Mouse (Mus musculus) embryonic facial prominence, embryonic 14.5 days (tissue): ENCODE data around the gene Ccdc34. TPM values are rescaled to one million over a fixed set of nuclear protein-coding genes. Genes with fewer than 3 reads are reported as not detected.

Source experiments
- ATAC-seq: fragments of 200-750 bp; cut with Nextera tagmentation; 2 replicates; pipeline ENCODE4 v1.8.0; 2017; ENCODE audit warnings: low read depth, moderate number of reproducible peaks, moderate TSS enrichment
- DNase-seq: peaks from one replicate; pipeline ENCODE4 v3.0.0-alpha.2; 2015; ENCODE audit warnings: low spot score
- H3K27ac ChIP-seq: fragments of 300-500 bp; sonication (generic); replicated peaks from 2 replicates; pipeline ENCODE4 v1.5.1; 2014; ENCODE audit warnings: low read depth, mild to moderate bottlenecking, low read length, moderate library complexity
- H3K27me3 ChIP-seq: fragments of 300-500 bp; sonication (generic); replicated peaks from 2 replicates; pipeline ENCODE4 v1.6.1; 2014; ENCODE audit warnings: low read length; ENCODE audit not compliant: control insufficient read depth, insufficient read depth
- H3K36me3 ChIP-seq: fragments of 300-500 bp; sonication (generic); 2 replicates; pipeline ENCODE4 v1.6.1; 2014; ENCODE audit warnings: low read length, mixed read lengths; ENCODE audit not compliant: control insufficient read depth, insufficient read depth
- H3K4me1 ChIP-seq: fragments of 300-500 bp; sonication (generic); 2 replicates; pipeline ENCODE4 v1.6.1; 2014; ENCODE audit warnings: antibody characterized with exemption, low read length; ENCODE audit not compliant: control insufficient read depth, insufficient read depth
- H3K4me2 ChIP-seq: fragments of 300-500 bp; sonication (generic); 2 replicates; pipeline ENCODE4 v1.6.1; 2014; ENCODE audit warnings: low read depth, mild to moderate bottlenecking, low read length, moderate library complexity, mixed read lengths
- H3K4me3 ChIP-seq: fragments of 300-500 bp; sonication (generic); 2 replicates; pipeline ENCODE4 v1.5.1; 2014; ENCODE audit warnings: low read depth, mild to moderate bottlenecking, low read length
- H3K9ac ChIP-seq: fragments of 300-500 bp; sonication (generic); 2 replicates; pipeline ENCODE4 v1.6.1; 2014; ENCODE audit warnings: low read depth, mild to moderate bottlenecking, low read length, moderate library complexity, mixed read lengths
- H3K9me3 ChIP-seq: fragments of 300-500 bp; sonication (generic); 2 replicates; pipeline ENCODE4 v1.6.1; 2016; ENCODE audit warnings: low read length; ENCODE audit not compliant: control insufficient read depth
- WGBS: fragments of 180-500 bp; shearing (Covaris S2); extraction: QIAGEN DNeasy Blood & Tissue Kit; methylation state at CpG from one replicate; pipeline ENCODE4 v1.1.7; 2014; 5-methylcytosine and 5-hydroxymethylcytosine counted together
- polyA plus RNA-seq: library from polyadenylated mRNA; unstranded; fragments of >200 nt; fragmentation: Nextera tagmentation; extraction: Ambion mirVana; gene quantifications from 2 replicates; pipeline ENCODE4 v1.2.1, GENCODE M21; 2014

The Ccdc34 gene
- polyA plus RNA-seq, 1 experiment from 2014 or later: 37.7 TPM

DNA sequence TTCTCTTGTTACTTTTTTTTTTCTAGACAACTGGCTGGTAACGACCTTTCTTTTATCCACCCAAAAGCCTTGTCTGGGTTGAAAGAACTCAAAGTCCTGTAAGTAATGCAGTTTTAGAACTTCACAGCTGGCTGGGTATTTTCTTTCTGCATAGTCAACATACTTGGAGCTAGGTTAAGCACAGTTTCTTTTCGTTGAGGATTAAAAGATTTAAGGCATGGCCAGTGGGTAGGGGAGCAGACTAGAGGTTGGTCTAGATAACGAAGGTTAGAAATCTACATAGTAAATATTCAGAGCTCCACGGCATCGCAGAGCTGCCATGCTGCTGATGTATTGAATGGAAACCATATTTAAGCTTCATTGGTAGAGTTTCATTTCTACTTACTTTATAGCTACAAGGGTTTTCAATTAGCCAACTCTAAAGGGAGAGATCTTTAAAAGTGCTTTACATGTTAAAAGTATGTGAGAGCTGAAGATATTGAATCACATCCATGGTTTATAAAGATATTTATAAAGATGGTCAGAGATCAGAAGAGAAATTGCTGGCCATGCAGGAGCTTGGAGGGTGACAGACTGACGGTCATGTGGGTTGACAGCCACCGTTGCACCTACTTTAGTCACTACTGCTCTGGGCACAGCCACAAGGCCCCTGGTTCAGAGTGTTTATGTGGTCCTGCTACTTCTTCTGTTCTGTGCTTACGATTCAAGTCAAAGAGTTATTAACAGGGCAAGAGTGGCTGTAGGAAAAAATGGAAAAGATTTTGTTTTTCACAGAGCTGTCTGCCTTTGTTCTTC, 27.7 kb upstream of the Ccdc34 start:
- no peaks in the 10 kb centered on the region for H3K36me3 ChIP-seq
- peaks cover 38% of the 10 kb centered on the region for H3K4me1 ChIP-seq
- DNase-seq: peak; percentile 50
- WGBS: 57% methylated on average over 8 of the region's 8 CpGs
- no peak overlapping the region for H3K9ac ChIP-seq
- H3K4me3 ChIP-seq: no peak overlapping the region
- no peaks in the 10 kb centered on the region for H3K27me3 ChIP-seq
- H3K9me3 ChIP-seq: no peaks in the 10 kb centered on the region
- peak; percentile 31; the same call in 1 of the 2 replicates for ATAC-seq
- H3K4me2 ChIP-seq: no peak overlapping the region
- peak overlapping the region; percentile 24 for H3K27ac ChIP-seq

DNA sequence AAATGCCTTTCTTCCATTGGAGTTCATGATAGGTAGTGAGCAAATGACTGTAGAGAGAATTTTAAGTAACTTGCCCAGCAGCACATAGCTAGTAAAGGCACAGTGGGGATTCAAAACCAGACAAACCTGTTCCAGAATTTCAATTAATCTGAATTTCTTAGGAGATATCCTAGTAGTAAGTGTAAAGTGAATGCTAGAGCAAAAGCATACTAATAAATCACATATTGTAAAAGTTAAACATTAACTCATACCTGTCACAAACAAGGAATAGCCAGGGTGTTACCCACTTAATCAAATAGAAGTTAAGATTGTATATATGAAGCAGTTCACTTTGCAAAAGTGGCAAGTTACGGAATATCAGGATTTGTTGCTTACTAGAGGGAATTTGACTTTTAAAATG, 25.9 kb upstream of the Ccdc34 start:
- ATAC-seq (no peak), DNase-seq (no peak)
- H3K4me2 ChIP-seq: no peak overlapping the region
- no peaks in the 10 kb centered on the region for H3K36me3 ChIP-seq
- no peak overlapping the region for H3K9ac ChIP-seq
- H3K4me1 ChIP-seq: peaks cover 34% of the 10 kb centered on the region
- no peak overlapping the region for H3K4me3 ChIP-seq
- WGBS: 64% methylated on average over 1 of the region's 1 CpGs
- H3K27me3 ChIP-seq: no peaks in the 10 kb centered on the region
- H3K9me3 ChIP-seq: no peaks in the 10 kb centered on the region
- no peak overlapping the region for H3K27ac ChIP-seq

DNA sequence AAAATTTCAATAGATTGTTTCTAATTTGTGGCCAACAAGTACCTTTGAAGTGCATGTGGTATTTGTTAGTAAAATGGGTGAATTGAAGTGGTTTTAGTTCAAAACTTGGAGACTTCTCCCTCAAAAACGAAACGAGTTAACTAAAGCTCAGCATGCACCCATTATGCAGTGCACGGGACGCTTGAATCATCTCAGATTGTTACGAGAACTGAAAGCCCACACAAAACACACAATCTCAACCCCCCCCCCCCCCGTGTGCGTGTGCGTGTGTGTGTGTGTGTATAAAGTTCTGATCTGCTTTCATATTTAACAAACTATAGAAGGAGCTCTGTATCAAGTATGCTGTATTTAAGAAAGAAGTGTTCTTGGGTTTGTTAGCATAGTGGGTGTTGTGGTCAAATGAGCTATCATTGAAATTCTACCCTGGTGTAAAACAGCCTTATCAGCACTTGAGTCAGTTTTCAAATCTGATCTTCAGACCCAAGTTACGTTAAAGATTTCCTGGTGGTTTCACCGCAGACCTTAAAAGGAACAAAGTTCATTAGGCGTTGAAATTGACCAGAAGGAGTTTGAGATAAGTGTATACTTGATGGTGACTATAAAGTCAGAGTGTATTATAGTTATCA, 25.1 kb upstream of the Ccdc34 start:
- Histone ChIP-seq H3K4me3 (no peak overlapping the region), H3K9ac (no peak overlapping the region), H3K4me2 (no peak overlapping the region), H3K9me3 (no peaks in the 10 kb centered on the region), H3K36me3 (no peaks in the 10 kb centered on the region), H3K4me1 (peaks cover 30% of the 10 kb centered on the region), H3K27me3 (no peaks in the 10 kb centered on the region), H3K27ac (no peak overlapping the region)
- 52% methylated on average over 11 of the region's 11 CpGs for WGBS
- DNase-seq: no peak
- ATAC-seq: no peak

DNA sequence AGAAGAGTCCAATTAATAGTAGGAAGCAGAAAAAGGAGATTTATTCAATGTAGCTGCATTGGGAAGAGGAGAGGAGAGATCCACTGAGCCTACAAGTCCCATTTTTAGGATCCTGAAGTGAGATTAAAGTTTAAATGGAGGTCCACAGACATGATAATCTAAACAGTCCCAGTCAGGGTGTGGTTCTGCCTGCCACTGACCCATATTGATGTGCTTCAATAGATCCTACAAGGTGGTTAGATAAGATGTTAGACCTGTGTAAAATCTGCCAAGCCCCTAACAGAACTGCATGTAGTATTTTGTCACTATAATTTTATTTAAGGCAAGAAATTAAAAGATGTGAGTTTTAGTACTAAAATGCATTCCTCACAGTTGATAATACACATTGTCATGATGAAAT, 24.2 kb upstream of the Ccdc34 start:
- ATAC-seq: no peak
- Histone ChIP-seq H3K36me3 (peaks cover 2% of the 10 kb centered on the region; the same call in 1 of the 2 replicates), H3K4me2 (no peak overlapping the region), H3K4me3 (no peak overlapping the region), H3K27ac (no peak overlapping the region), H3K9me3 (no peaks in the 10 kb centered on the region), H3K4me1 (peaks cover 21% of the 10 kb centered on the region), H3K9ac (no peak overlapping the region), H3K27me3 (no peaks in the 10 kb centered on the region)
- no peak for DNase-seq

DNA sequence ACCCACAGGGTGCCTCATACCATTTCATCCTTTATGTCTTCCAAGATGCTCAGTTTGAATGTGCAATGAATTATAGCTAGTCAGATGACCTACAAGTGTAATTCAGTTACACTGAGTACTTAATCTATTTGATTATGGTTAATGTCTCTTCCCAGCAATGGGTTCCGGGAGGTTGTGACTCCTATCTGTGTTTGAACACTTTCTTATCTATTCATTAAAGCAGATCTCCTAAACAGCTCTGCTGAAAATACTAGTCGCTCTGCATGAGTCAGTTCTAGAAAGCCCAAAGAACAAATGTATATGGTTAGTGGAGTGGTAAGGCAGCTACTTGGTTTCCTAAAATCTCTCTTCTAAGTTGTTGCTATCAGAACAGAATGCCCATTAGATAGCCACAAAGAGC, 22.6 kb upstream of the Ccdc34 start:
- H3K4me1 ChIP-seq: peaks cover 6% of the 10 kb centered on the region
- no peak overlapping the region for H3K9ac ChIP-seq
- no peaks in the 10 kb centered on the region for H3K9me3 ChIP-seq
- no peak overlapping the region for H3K27ac ChIP-seq
- no peak for DNase-seq
- WGBS: 65% methylated on average over 2 of the region's 2 CpGs
- no peak for ATAC-seq
- no peak overlapping the region for H3K4me2 ChIP-seq
- no peaks in the 10 kb centered on the region for H3K27me3 ChIP-seq
- H3K4me3 ChIP-seq: no peak overlapping the region
- H3K36me3 ChIP-seq: peaks cover 11% of the 10 kb centered on the region; the same call in 1 of the 2 replicates

DNA sequence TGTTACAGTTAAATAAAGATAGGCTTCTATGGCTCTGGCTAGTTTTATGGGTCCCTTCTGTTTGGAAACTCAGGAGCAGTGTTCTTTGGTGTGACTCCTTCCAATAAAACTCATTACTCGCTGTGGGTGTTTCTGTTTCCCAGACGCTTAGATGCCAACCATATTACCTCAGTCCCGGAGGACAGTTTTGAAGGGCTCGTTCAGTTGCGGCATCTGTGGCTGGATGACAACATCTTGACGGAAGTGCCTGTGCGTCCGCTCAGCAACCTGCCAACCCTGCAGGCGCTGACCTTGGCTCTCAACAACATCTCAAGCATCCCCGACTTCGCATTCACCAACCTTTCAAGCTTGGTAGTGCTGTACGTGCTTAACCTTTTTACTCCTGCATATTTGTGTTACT, 21.2 kb upstream of the Ccdc34 start:
- 52% methylated on average over 12 of the region's 12 CpGs for WGBS
- H3K9ac ChIP-seq: no peak overlapping the region
- H3K4me3 ChIP-seq: no peak overlapping the region
- DNase-seq: no peak
- H3K4me1 ChIP-seq: peaks cover 5% of the 10 kb centered on the region; the same call in 1 of the 2 replicates
- H3K4me2 ChIP-seq: no peak overlapping the region
- H3K27ac ChIP-seq: no peak overlapping the region
- no peaks in the 10 kb centered on the region for H3K9me3 ChIP-seq
- ATAC-seq: no peak
- peaks cover 18% of the 10 kb centered on the region for H3K36me3 ChIP-seq
- no peaks in the 10 kb centered on the region for H3K27me3 ChIP-seq

DNA sequence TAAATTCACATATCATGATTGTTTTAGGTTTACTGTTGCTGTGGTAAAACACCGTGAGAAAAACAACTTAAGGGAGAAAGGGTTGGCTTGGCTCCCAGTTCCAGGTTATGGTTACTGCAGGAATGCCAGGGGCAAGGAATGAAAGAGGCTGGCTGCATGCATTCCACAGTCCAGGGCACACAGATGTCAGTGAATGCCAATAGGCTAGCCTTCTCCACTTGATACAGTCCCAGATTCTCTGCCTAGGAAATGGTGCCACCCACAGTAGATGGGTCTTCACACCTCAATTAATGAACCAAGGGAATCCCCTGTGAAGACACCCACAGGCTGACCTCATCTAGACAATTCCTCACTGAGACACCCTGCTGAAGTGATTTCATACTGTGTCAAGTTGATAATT, 12.9 kb upstream of the Ccdc34 start:
- no peak for ATAC-seq
- WGBS: 46% methylated on average over 1 of the region's 1 CpGs
- H3K4me1 ChIP-seq: no peaks in the 10 kb centered on the region
- no peak overlapping the region for H3K9ac ChIP-seq
- no peaks in the 10 kb centered on the region for H3K27me3 ChIP-seq
- H3K27ac ChIP-seq: no peak overlapping the region
- no peak overlapping the region for H3K4me2 ChIP-seq
- H3K36me3 ChIP-seq: peaks cover 57% of the 10 kb centered on the region
- no peak overlapping the region for H3K4me3 ChIP-seq
- no peaks in the 10 kb centered on the region for H3K9me3 ChIP-seq
- peak; percentile 35 for DNase-seq

DNA sequence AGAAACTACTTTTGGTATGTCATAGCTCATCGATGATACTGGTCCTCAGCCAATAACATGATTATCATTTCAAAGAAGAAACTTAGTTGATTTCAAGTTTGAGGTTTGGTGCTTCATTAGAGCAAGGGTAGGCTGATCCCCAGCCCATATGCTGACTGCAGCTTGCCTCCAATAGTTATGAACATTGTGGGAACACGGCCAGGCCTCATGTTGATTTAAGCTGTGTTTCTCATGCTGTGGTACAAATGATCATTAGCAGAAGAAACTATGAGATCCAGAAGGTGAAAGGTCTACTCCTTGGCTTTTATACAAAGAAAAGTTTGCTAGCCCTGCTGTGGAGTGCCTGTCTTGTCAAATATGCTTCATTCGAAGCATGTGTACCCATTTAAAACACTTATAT, 12.5 kb upstream of the Ccdc34 start:
- ATAC-seq: no peak
- Histone ChIP-seq H3K9me3 (no peaks in the 10 kb centered on the region), H3K9ac (no peak overlapping the region), H3K4me2 (no peak overlapping the region), H3K27me3 (no peaks in the 10 kb centered on the region), H3K27ac (no peak overlapping the region), H3K36me3 (peaks cover 59% of the 10 kb centered on the region), H3K4me1 (no peaks in the 10 kb centered on the region), H3K4me3 (no peak overlapping the region)
- no peak for DNase-seq
- WGBS: 77% methylated on average over 3 of the region's 3 CpGs
